Mouse (Mus musculus) C2C12 (cell line): ENCODE results near the gene Entpd3. TPM values are rescaled to one million over a fixed set of nuclear protein-coding genes. Genes with fewer than 3 reads are reported as not detected.

Source experiments
- H3K27me3 ChIP-seq: one replicate; pipeline ENCODE4 v1.6.1; 2011; ENCODE audit not compliant: control insufficient read depth, insufficient read depth, insufficient read length
- H3K36me3 ChIP-seq: one replicate; pipeline ENCODE4 v1.6.1; 2011; ENCODE audit not compliant: control insufficient read depth, insufficient read depth
- H3K4me3 ChIP-seq: one replicate; pipeline ENCODE4 v1.5.1; 2011; ENCODE audit warnings: mild to moderate bottlenecking, control low read depth; ENCODE audit not compliant: poor library complexity, insufficient read depth, severe bottlenecking
- H3K79me2 ChIP-seq: one replicate; pipeline ENCODE4 v1.6.1; 2011; ENCODE audit not compliant: control insufficient read depth, insufficient read depth
- H3K79me3 ChIP-seq: one replicate; pipeline ENCODE4 v1.6.1; 2011; ENCODE audit warnings: low read depth, control low read depth
- H3ac ChIP-seq: one replicate; pipeline ENCODE3; 2011; ENCODE audit warnings: low read depth; ENCODE audit not compliant: control insufficient read depth, insufficient read length
- CEBPB ChIP-seq: IDR thresholded peaks from one replicate; pipeline ENCODE4 v1.6.1; 2011; ENCODE audit warnings: low read depth, mild to moderate bottlenecking, control low read depth, moderate library complexity
- CTCF ChIP-seq: IDR thresholded peaks from one replicate; pipeline ENCODE4 v1.5.1; 2011; ENCODE audit not compliant: control insufficient read depth, insufficient read depth, insufficient read length
- FOSL1 ChIP-seq: IDR thresholded peaks from one replicate; pipeline ENCODE4 v1.8.0; 2011; ENCODE audit warnings: mild to moderate bottlenecking, low read length; ENCODE audit not compliant: poor library complexity, insufficient read depth, severe bottlenecking
- MAX ChIP-seq: IDR thresholded peaks from one replicate; pipeline ENCODE4 v1.6.1; 2011; ENCODE audit warnings: mild to moderate bottlenecking, control low read depth
- MYOD1 ChIP-seq: IDR thresholded peaks from one replicate; pipeline ENCODE4 v1.6.1; 2011; ENCODE audit warnings: low read depth; ENCODE audit not compliant: control insufficient read depth, insufficient read length
- MYOG ChIP-seq: IDR thresholded peaks from one replicate; pipeline ENCODE4 v1.6.1; 2011; ENCODE audit not compliant: control insufficient read depth, insufficient read length; ENCODE audit errors: extremely low read depth
- USF1 ChIP-seq: IDR thresholded peaks from one replicate; pipeline ENCODE4 v1.6.1; 2011; ENCODE audit warnings: low read depth, mild to moderate bottlenecking, control low read depth, moderate library complexity
- polyA plus RNA-seq: library from polyadenylated mRNA; unstranded; fragments of >200 nt; fragmentation: generic; extraction: Trizol; gene quantifications from one replicate; pipeline ENCODE4 v1.2.1, GENCODE M21; 2012; ENCODE audit warnings: missing spikeins

Gene Entpd3
- polyA plus RNA-seq, 1 experiment = 0.02 TPM

- Histone ChIP-seq H3K27me3 (no peaks in the 10 kb centered on the region), H3K79me3 (no peaks in the 10 kb centered on the region), H3K79me2 (no peaks in the 10 kb centered on the region), H3K36me3 (no peaks in the 10 kb centered on the region), H3K4me3 (no peak overlapping the region), H3ac (no peak overlapping the region)
- TF ChIP-seq CTCF = no peak
- no peak for TF ChIP-seq MYOG
- TF ChIP-seq USF1 = no peak
- no peak for TF ChIP-seq MAX
- no peak for TF ChIP-seq MYOD1
- no peak for TF ChIP-seq CEBPB
- TF ChIP-seq FOSL1 = no peak
These were observed 20.7 kb upstream of the Entpd3 start for GRCm38 (mm10) chr9:120518946-120519345.

GRCm38 (mm10) chr9:120519469-120520125 is 20.0 kb upstream of the Entpd3 start:
- Histone ChIP-seq H3K79me2 (no peaks in the 10 kb centered on the region), H3K36me3 (no peaks in the 10 kb centered on the region), H3K27me3 (no peaks in the 10 kb centered on the region), H3K4me3 (no peak overlapping the region), H3ac (no peak overlapping the region), H3K79me3 (no peaks in the 10 kb centered on the region)
- TF ChIP-seq MAX (no peak), CEBPB (no peak), MYOG (no peak), FOSL1 (no peak), USF1 (no peak), MYOD1 (no peak), CTCF (no peak)

- Histone ChIP-seq H3K27me3 (no peaks in the 10 kb centered on the region), H3ac (no peak overlapping the region), H3K79me2 (no peaks in the 10 kb centered on the region), H3K4me3 (no peak overlapping the region), H3K79me3 (no peaks in the 10 kb centered on the region), H3K36me3 (no peaks in the 10 kb centered on the region)
- TF ChIP-seq CEBPB = no peak
- TF ChIP-seq FOSL1 = no peak
- no peak for TF ChIP-seq CTCF
- no peak for TF ChIP-seq MYOD1
- TF ChIP-seq MAX = no peak
- TF ChIP-seq USF1 = no peak
- no peak for TF ChIP-seq MYOG
These were observed 18.5 kb upstream of the Entpd3 start for GRCm38 (mm10) chr9:120521161-120521560.

- Histone ChIP-seq H3K79me2 (no peaks in the 10 kb centered on the region), H3K4me3 (no peak overlapping the region), H3ac (no peak overlapping the region), H3K79me3 (no peaks in the 10 kb centered on the region), H3K36me3 (no peaks in the 10 kb centered on the region), H3K27me3 (no peaks in the 10 kb centered on the region)
- TF ChIP-seq MYOD1 (no peak), MAX (no peak), FOSL1 (no peak), CEBPB (no peak), USF1 (no peak), CTCF (no peak), MYOG (no peak)
These were observed 12.3 kb upstream of the Entpd3 start for GRCm38 (mm10) chr9:120527270-120527669.

GRCm38 (mm10) chr9:120527919-120528318 is 11.7 kb upstream of the Entpd3 start:
- no peak overlapping the region for H3K4me3 ChIP-seq
- no peaks in the 10 kb centered on the region for H3K36me3 ChIP-seq
- H3ac ChIP-seq = no peak overlapping the region
- H3K27me3 ChIP-seq = no peaks in the 10 kb centered on the region
- no peaks in the 10 kb centered on the region for H3K79me3 ChIP-seq
- no peaks in the 10 kb centered on the region for H3K79me2 ChIP-seq
- TF ChIP-seq FOSL1 = no peak
- TF ChIP-seq MYOG = no peak
- no peak for TF ChIP-seq CEBPB
- no peak for TF ChIP-seq USF1
- TF ChIP-seq CTCF = no peak
- TF ChIP-seq MYOD1 = no peak
- TF ChIP-seq MAX = no peak
